Mouse (Mus musculus): ENCODE results near the gene Ccdc69.
A peak's percentile ranks its signal among the peaks of the same experiment; 100 is the strongest.

The Ccdc69 gene

DNA sequence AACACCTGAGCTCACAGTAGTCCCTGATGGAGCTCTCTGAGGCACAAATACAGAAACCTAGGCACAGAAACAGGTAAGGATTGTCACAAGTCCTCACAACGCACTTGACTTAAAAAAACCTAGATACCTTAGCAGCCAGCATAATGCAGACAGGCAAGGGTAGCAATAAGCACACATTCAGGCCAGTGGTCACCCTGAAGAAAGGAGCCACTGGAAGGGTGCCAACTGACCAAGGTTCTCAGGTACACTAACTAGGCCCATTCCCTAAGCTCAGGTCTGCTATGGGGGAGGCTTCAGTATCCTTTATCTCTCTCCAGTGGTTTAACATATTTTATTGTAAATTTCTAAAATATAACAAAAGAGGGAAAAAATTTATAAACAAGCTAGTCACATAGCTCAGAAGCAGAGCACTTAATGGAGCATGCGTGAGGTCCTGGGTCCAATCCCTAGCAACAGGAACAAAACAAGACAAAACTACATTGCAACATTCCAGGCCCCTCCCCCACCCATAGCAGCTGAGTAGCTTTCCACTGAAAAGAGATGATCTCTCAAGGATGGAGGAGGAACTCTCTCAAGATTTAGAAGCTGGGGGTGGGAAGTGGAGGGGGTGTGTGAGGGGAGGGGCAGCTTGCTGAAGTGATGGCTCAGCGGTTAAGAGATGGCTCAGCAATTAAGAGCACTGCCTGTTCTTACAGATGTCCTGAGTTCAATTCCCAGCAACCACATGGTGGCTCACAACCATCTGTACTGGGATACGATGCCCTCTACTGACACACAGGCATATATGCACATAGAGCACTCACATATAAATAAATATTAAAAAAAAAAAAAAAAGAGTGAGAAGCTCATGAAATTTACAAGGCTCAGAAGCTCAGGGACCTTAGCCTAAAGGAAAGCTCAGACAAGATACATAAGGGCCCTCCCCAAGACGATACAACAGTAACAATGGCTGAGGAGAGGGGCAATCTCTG, 65.1 kb downstream of the Ccdc69 start:
- DNase-seq (ENCODE audit: extremely low spot score) = peak; percentile 17

DNA sequence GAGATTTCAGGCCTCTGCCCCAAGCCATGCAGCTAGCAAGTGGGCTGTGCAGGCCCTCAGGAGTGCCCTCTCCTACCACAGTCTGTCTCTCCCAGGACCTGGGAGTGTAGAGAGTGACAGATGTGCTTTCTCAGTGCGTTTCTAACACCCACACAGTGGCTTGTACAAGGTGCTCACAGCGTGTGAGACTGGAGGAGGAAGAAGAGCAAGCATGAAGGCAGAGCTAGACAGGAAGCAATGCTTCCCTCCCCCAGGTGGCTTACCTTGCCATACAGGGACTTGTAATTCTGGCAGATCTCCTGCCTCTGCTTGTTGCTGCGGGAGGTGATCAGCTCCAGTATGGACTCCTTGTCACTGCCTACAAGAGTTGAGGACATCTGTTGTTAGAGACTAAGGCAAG, 66.5 kb downstream of the Ccdc69 start:
- no peak for DNase-seq (ENCODE audit: extremely low spot score)

- no peak for DNase-seq (ENCODE audit: extremely low spot score)
Observed at GRCm38 (mm10) chr11:55008230-55008629, 69.7 kb downstream of the Ccdc69 start.

GRCm38 (mm10) chr11:55005684-55006083, 72.2 kb downstream of the Ccdc69 start:
- DNase-seq (ENCODE audit: extremely low spot score) = no peak

- DNase-seq (ENCODE audit: extremely low spot score) = no peak
Observed at GRCm38 (mm10) chr11:55004970-55005502, 72.9 kb downstream of the Ccdc69 start.
